Mouse (Mus musculus): ENCODE measurements around the gene Ccdc127.
A peak's percentile ranks its signal among the peaks of the same experiment; 100 is the strongest.

Gene Ccdc127

DNA sequence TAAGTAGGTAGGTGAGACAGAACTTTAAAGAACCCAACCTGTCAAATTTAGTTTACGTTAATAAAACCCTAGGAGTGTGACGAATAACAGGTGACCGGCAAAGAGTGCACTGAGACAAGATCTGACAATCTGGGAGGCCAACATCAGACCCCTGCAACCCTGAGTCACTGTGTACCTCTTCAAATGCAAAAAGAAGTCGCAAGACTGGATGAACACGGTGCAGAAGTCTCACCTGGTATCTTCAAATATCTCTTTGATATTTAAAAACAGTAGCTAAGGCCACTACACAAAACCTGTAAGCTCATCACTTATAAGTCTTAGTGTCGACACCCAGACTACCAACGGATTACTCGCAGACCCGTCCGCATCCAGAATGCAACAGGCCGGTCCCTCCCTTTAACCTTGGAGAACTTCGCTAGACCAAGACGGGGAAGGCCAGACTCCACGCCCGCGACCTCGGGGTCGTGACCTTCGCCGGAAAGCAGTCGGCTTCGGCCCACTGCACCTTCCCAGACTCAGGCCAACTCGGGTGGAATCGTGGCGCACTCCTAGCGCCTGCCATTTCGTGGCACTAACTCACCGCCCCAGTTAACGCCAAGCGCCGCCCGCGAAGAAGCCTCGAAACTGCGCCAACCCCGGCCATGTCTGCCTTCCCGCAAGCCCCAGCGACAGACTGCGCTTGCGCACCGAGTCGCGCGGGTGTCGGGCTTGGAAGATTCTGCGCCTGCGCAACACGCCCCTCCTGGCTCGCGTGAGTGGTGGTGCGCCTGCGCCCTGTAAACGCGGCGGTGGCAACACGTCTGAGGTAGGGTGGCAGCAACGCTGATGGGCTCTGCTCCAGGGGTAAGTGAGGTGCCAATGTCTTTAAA lies at the start of gene Ccdc127, which contains the start of gene Sdha:
Gene Ccdc127 (plus strand): TSS at position 744 of the 869 bp plus-strand sequence.
Gene Sdha (minus strand): TSS at position 715 of the 869 bp plus-strand sequence.
- DNase-seq (ENCODE audit: low spot score) = peak; percentile 95

DNA sequence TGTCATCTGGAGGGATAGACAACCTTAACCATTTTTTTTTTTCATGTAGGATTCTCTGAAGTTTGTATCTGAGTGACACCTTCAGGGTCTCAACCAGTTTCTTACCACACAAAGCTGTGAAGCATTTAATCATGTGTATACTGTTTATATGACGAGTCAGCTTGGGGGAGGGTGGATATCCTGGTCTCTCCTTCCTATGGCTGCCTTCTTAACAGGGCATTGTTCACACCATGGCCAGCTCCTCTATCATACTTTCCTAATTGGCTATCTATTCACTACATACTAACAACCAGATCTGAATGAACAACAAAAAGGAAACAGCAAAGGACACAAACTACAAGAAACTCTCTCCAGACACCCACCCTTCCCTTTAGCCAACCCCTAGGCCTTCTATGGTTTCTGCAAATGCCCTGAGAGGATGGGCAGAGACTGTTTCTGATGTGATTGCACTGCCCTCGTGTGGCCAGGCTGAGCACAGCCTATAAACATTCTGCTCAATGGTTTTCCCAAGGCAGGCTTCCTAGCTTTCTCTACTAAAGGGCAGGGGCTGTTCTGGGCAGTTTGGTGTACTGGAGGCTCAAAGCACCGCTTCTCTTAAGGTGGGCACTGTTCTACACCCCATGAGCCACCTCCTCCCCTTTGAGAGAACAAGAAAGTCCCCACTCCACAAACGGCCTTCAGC lies 49.0 kb upstream of the Ccdc127 start:
- DNase-seq (ENCODE audit: low spot score) = no peak

DNA sequence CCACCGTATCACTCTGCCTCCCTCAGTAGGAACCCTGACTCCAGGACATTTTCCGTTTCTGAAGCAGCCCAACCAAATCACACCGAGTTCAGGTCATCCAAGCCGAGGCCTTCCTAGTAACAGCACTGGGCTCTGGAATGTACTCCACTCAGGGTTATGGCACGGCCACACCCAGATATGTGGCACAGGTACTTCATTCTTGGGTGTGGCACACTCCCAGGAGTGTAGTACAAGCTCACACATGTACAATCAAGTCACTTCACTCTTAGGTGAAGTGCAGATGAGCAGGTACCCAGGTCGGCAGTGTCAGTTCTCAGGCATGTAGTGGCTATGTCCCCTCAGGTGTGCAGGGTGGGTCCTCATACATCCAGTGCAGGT lies 48.5 kb upstream of the Ccdc127 start:
- no peak for DNase-seq (ENCODE audit: low spot score)

DNA sequence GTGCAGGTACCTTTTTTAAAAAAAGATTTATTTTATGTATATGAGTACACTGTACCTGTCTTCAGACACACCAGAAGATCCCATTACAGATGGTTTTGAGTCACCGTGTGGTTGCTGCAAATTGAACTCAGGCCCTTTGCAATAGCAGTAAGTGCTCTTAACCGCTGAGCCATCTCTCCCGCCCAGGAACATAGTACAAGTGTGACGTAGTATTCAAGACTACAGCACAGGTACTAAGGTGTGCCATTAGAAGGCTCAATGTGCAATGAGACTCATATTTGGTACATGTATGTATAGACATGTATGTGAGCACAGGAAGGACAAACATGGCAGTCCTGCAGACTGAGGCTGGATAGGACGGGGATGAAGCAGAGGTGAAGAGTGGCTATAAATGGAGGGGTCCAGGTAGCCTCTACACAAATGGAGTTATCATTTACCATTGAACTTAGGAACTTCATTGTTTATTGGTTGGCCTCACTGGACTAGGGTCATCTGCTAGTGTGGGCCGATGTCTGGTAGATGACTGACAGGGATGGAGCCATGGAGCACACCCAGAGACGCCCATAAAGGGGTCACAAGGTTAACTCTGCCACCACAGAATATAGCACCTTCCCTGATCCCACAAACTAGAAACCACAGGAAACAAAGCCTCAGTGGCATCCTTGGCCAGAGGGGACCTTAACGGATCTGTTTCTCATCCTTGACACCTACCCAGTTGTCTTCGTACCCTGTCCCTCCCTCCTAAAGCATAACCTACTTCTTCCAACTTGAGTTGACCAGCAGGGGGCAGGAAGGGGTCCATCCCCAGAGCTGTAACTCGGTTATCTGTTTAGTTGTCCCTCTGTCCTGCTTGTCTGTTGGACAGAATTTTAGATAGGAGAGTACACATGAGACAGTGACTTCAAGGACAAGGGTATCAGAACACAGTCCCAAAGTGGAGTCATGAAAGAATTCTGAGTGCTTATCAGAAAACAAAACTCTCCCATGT lies 47.8 kb upstream of the Ccdc127 start:
- DNase-seq (ENCODE audit: low spot score) = no peak

DNA sequence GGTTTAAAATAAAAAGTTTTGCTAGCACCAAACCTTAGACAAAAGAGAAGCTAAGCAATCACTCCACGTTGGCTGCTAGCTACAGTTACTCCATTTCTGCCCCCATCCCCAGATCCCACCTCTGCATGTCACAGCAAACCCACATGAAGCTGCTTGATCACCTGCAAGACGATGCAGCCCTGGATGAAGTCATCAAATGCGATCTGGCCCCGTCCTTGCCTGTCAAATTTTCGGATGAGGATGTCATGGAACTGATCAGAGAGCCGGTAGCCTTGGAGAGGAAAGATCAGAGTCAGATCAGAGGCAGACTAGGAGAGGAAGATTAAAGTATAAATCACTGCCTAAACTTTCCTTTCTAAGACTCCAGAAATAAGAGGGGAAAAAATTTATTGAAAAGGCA lies 44.7 kb upstream of the Ccdc127 start:
- DNase-seq (ENCODE audit: low spot score) = no peak

DNA sequence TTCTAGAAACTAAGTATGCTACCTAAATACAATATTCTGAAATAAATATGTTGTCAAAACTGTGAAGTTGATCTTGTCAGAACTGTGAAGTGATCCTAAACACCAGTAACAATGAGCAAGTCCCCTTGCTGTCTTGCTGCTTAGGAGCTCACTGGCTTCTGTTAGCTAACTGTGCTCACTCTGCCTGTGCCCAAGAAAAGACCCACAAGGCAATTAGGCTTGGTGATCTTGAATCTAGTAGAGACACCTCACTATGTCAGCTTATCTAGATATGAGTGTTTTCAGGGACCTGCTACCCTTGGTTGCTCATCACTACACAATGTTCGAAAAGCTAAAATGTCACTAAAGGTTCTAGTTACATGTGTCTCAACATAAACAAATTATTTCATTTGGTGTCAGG lies 44.3 kb upstream of the Ccdc127 start:
- no peak for DNase-seq (ENCODE audit: low spot score)

DNA sequence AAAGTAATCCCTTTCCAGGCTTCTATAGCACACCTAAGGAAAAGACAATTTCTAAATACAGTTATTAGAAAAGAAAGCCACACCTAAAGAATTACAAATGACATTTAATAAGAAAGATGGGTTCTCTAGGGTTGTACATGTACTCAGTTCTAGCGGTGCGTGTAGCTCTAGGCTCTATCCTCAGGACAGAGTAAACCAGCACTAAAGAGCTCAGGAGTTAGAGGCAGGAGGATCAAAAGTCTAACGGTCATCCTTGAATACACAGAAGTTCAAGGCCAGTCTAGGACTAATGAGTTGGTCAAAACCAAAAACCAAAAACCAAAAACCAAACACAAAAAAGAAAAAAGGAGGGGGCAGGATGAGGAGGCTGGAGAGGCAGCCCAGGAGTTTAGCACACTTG lies 35.5 kb upstream of the Ccdc127 start:
- no peak for DNase-seq (ENCODE audit: low spot score)

DNA sequence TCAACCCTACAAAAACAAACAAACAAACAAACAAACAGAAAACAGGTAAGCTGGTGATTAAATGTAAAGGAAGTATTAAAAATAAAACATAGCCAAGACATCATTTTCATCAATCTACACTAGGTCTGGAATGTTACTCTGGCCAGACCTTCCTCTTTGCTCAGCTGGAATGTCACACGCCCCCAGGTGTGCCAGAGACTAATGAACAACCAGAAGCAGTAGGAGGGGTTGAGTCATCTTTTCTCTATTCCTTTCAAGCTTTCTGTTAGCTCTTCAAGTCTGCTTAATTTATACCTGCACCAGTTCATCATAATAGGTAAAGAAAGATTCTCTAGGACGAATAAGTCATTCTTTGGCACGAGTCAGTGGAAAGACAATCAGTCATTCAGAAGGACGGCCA lies 33.7 kb upstream of the Ccdc127 start:
- no peak for DNase-seq (ENCODE audit: low spot score)

DNA sequence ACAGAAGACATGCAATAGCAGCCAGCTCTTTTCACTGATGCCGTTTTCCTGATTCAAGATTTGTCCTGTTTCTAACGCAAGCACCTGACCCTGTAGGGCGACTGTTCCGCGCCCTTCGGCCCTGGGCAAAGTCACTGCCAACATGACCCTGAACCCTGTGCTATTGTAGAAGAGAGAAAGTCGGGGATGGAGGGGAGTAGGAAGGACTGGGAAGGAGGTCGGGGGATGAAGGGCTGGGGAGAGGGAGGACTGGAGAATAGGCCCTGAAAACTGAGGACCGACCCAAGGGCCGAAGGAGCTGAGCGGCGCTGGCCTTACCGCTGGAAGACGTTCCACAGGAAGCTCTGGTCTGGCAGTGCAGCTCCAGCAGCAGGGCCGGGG lies 33.3 kb upstream of the Ccdc127 start:
- no peak for DNase-seq (ENCODE audit: low spot score)

DNA sequence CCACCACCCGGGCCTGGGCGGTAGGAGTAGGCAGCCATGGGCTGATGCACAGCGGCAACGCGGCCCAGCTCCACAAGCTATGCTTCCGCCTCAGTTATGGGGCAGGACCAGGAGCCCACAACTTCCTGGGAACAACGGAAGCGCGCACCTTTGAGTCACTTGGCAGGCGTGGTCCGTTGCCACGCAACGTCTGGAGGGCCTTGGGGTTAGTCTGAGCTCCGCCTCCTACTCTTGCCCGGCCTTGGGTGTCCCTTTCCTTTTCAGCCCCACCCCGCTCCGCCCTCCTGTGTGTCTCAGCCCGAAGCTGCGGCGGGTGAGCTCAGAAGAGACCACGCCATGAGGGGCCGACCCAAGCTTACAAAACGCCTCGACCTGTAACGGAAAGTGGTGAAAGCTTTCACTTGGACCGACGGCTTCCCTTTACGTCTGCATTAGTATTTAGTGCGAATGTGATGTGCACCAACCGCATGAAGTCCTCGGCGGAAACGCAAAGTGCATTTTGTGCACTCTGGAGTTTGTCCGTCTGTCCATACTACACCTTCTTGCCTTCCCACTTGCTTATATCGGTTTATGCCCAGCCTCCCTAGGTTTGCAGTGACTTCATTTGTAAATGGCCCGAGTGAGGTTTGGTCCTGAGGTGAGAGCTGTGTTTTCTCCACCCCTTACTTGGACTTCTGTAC lies 32.8 kb upstream of the Ccdc127 start, which contains the start of gene Pdcd6:
Gene Pdcd6 (minus strand): TSS at position 411 of the 680 bp plus-strand sequence.
- DNase-seq (ENCODE audit: low spot score) = peak; percentile 93

DNA sequence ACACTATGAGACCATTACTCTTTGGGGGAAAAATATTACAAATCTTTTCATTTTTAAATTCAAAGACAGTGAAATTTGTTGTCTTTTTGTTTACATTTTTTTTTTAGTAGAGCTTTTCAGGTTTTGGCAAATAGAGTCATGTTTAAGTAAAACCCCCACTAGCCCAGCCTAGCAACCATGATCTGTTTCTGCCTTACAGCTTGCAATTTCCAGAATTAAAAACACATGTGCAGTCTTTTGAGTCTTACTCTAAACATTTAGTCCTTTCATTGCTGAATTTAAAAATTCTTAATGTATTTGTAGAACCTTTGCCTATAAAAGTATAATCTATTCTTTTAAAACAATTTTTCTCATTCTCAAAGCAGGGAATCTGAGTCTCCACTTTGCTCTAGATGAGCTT lies 20.8 kb upstream of the Ccdc127 start:
- DNase-seq (ENCODE audit: low spot score) = no peak

DNA sequence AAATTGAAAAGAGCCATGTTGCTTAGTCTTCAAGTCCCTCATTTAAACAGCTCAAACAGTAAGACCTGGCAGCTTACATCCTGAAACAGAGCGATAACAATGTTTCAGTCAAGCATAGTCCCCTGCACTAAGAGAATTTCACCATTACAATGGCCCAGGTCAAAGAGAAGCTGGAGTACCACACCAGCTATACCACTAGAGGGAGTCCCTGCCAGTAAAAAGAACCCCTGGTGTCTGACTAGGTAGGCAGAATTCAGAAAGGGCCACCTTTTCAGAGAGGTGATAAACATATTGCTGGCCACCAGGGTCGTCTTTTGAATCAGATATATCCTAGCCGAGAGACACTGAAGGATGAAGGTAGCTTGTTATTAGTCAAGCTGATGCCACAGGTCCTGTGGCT lies 9.1 kb upstream of the Ccdc127 start:
- DNase-seq (ENCODE audit: low spot score) = no peak

DNA sequence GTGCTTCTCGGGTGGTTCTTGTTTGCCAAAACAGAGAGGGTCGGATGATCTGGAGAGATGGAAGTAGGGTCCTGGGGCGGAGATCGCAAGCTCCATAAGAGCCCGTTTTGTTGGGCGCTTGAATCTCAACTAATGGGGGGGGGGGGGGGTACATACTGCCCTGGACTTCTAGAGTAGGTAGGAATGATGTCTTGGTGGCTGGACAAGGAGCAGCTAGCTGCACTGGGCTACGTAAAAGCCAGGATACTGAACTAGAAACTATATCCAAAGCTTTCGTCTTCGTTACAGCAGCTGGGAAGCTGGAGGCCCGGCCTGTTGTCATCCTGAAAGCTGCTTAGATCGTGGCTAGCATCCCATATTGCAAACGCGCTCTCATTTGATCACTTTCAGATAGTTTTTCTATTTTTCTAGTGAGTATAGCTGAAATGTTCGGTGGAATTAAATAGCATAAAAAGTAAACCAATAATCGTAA lies 362 bp downstream of the Ccdc127 start:
- DNase-seq (ENCODE audit: low spot score) = no peak

DNA sequence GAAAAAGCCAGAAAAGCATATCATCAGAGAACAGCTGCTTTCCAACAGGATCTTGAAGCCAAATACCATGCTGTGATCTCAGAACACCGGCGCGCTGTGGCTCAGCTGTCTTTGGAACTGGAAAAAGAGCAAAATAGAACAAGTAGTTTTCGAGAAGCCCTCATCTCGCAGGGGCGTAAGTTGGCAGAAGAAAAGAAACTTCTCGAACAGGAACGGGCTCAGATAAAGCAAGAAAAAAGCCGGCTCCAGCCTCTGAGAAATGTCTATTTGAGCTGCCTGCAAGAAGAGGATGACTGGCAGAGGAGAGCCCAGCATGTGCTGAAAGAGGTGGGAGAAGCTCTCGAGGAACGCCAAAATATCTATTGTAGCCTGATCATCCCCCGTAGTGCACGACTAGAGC lies 6.4 kb downstream of the Ccdc127 start:
- DNase-seq (ENCODE audit: low spot score) = peak; percentile 12

DNA sequence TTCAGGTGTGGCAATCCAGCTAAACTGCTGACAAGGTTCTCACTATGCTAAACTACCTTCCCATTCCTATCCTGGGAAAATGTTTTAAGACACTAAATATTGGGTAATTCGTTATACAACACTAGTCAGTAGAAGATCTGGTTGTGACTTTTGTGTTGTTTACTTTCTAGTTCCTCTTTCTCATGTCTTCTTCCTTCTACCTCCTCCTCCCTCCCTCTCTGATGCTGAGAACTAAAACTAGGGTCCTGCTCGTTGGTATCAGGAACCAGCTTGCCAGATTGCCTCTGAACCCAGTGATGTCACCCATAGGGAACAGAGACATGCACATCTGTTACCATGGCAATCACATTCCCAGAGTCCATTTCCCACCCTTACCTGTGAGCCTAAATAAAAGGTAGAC lies 12.1 kb downstream of the Ccdc127 start:
- no peak for DNase-seq (ENCODE audit: low spot score)

DNA sequence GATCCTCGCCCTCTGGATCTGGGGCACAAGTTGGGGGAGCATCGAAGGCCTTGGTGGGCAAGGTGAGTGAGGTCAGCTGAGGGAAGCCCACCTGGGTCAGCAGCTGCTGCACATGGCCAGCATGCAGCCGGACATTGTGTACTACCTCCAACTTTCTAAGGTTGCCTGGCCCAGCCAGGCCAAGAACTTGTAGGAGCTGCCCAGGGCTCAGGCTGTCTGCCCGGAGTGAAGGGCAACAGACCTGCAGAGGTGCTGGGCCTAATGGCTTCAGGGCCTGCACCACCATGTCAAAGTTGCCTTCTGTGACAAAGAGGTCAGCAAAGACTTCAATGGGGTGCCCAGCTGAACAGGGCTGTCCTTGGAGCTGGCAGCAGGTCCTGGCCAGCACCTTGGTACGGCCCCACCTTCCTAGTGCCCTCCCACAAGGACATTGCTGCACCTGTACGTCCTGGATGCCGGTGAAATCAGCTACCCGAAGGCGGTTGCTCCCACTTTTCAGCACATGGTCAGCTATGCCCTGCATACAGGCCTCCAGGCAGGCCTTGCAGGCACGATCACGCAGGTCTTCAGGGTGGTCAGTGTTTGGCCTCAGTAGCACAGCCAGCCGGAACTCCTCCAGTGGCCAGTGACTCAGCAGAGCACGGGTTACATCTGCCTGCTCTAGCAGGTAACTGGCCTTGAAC lies 13.2 kb downstream of the Ccdc127 start:
- no peak for DNase-seq (ENCODE audit: low spot score)

DNA sequence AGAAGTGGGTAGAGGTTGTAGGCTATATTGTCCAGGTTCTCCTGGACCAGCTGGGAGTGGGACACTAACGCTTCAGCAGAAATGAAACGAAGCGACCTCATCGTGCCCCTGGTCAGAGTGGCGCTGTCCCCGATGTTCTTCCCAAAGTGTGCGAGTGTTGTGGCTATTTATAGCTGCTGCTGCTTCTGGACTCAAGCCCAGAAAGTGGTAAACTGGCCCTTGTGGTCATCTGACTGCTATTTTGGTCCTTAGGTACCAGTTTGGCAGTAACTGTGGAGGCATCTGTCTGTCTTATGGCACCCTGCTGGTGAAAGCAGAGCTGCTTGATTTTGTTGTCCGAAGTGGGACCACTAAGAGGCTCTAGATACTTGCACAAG lies 13.7 kb downstream of the Ccdc127 start, which contains the start of gene Lrrc14b:
Gene Lrrc14b (minus strand): TSS at position 147 of the 377 bp plus-strand sequence.
- no peak for DNase-seq (ENCODE audit: low spot score)

DNA sequence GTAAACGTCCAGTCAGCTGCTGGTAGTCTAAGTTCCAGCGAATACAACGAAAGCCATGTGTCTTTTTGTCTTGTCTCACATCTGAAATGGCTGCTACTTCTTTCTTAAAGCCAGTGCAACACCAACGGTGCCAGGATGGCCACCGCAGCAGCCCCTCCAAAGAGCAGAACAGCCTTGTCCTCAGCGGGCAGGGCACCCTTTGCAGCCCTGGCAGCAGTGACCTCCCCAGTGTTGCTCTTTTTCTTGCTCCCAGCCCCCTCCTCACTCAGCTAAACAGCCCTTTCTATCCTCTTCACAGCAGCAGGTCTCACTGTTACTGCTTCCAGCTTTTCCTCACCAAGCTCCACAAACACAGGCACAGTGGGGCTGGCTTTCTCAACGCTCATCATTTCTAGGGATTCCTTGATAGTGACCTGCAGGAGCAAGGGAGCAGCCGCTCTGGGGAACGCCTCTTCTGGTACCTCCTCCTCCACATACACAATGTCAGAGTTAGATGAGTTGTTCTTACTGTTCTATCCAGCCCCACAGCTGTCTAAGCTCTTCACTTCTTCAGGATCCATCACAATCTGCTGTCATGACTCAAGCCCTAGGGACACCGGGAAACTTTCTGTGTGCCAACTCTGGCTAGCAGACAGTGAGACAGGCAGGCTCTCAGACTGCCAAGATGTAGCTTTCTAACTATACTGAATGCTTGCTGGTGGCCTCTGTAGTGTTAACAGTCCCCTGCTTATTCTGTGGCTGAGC lies 31.6 kb downstream of the Ccdc127 start:
- no peak for DNase-seq (ENCODE audit: low spot score)

DNA sequence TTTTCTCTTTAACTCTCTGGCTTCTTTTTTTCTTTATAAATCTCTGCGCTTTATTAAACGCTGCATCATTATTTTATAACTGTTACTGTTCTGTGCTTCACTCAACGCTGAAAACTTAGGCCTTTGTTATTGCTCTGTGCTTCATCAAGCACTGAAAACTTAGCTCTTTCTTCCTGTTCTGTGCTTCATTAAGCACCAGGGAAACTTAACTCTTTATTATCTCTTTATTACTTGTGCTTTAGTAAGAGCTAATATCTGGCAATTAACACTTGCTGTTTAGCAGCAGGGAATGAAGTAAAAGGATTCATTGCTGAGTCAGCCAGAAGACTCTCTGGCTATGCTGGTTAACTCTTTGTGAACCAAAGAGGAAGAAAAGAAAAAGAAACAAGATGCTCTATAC lies 32.2 kb downstream of the Ccdc127 start:
- no peak for DNase-seq (ENCODE audit: low spot score)

DNA sequence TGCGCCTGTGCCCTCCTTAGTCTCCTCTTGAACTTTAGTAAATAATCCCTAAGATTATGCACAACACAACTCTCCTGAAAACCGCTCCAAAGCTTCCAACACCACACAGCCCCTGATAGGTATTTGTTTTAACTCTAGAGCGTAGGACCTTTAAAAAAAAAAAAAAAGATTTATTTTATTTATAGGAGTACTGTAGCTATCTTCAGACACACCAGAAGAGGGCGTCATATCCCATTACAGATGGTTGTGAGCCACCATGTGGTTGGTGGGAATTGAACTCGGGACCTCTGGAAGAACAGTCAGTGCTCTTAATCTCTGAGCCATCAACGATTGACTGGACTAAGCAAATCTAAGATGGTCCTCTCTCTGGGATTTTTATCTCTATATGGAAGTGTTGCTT lies 39.6 kb downstream of the Ccdc127 start:
- DNase-seq (ENCODE audit: low spot score) = no peak

Measured in testis, postnatal 14 days (tissue).